Mouse (Mus musculus): ENCODE results near the gene Kifc3.

DNA sequence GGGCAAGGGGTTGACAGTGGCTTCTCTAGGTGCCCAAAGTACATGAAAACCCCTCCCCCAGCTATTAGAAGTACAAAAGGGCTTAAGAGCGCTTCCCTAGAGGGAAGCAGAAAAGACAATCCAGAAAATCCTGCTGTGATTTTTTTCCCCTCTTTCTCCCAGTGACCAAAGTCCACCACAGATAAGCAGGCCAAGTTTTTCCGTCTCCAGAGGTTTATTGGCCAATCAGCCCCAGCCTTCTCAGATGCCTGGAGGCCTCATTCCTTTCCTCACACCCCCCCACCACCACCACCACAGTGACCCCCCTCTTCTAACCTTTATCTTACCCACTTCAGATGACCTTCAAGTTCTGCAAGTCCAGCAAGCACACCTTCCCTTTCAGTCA is 58.0 kb downstream of the Kifc3 start:
- TF ChIP-seq CTCF (IDR thresholded peaks at IDR 0.05; ENCODE audit: extremely low read depth, insufficient read length, insufficient replicate concordance, low read depth, low read length) (no peak), POLR2A (IDR thresholded peaks at IDR 0.05; ENCODE audit: low read depth, low read length) (no peak)

All from small intestine, adult 2 months (tissue).